Mouse (Mus musculus) E14TG2a.4 (cell line): ENCODE data around the gene Smap2.
A peak's percentile ranks its signal among the peaks of the same experiment; 100 is the strongest.

Experiments used
- H3K27me3 ChIP-seq: 2 replicates; pipeline ENCODE4 v1.6.1; 2014; ENCODE audit warnings: low read length, control low read depth; ENCODE audit not compliant: insufficient read depth
- H3K36me3 ChIP-seq: 2 replicates; pipeline ENCODE4 v1.6.1; 2014; ENCODE audit warnings: low read length, control low read depth; ENCODE audit not compliant: insufficient read depth
- H3K4me1 ChIP-seq: replicated peaks from 2 replicates; pipeline ENCODE4 v1.6.1; 2014; ENCODE audit warnings: low read depth, low read length, control low read depth
- H3K4me3 ChIP-seq: replicated peaks from 2 replicates; pipeline ENCODE4 v1.5.1; 2014; ENCODE audit warnings: mild to moderate bottlenecking, low read length
- H3K9me3 ChIP-seq: 2 replicates; pipeline ENCODE4 v1.6.1; 2014; ENCODE audit warnings: low read length, control low read depth
- CTCF ChIP-seq: conservative IDR thresholded peaks from 2 replicates; pipeline ENCODE4 v1.5.1; 2014; ENCODE audit warnings: low read length
- NANOG ChIP-seq: IDR thresholded peaks from 2 replicates; pipeline ENCODE4 v1.6.1; 2014; ENCODE audit warnings: borderline replicate concordance, low read length, mixed read lengths
- POU5F1 ChIP-seq: IDR thresholded peaks from 2 replicates; pipeline ENCODE4 v1.6.1; 2014; ENCODE audit warnings: low read length, borderline replicate concordance

The Smap2 gene

GRCm38 (mm10) chr4:121025681-121026080, 8.6 kb upstream of the Smap2 start:
- Histone ChIP-seq H3K4me3 (no peak overlapping the region), H3K36me3 (no peaks in the 10 kb centered on the region), H3K4me1 (peaks cover 60% of the 10 kb centered on the region), H3K9me3 (no peaks in the 10 kb centered on the region), H3K27me3 (peaks cover 6% of the 10 kb centered on the region)
- TF ChIP-seq CTCF = no peak
- TF ChIP-seq POU5F1 = no peak
- TF ChIP-seq NANOG = no peak

- H3K4me3 ChIP-seq = no peak overlapping the region
- no peaks in the 10 kb centered on the region for H3K9me3 ChIP-seq
- H3K36me3 ChIP-seq = no peaks in the 10 kb centered on the region
- H3K27me3 ChIP-seq = peaks cover 1% of the 10 kb centered on the region; the same call in 1 of the 2 replicates
- TF ChIP-seq CTCF = no peak
- TF ChIP-seq POU5F1 = no peak
- no peak for TF ChIP-seq NANOG
- peaks cover 63% of the 10 kb centered on the region for H3K4me1 ChIP-seq
Observed at GRCm38 (mm10) chr4:121023941-121024340, 6.9 kb upstream of the Smap2 start.

- H3K27me3 ChIP-seq = no peaks in the 10 kb centered on the region
- no peaks in the 10 kb centered on the region for H3K9me3 ChIP-seq
- no peak overlapping the region for H3K4me3 ChIP-seq
- TF ChIP-seq CTCF = no peak
- peaks cover 61% of the 10 kb centered on the region for H3K4me1 ChIP-seq
- no peaks in the 10 kb centered on the region for H3K36me3 ChIP-seq
Observed at GRCm38 (mm10) chr4:121023464-121023863, 6.4 kb upstream of the Smap2 start.

- Histone ChIP-seq H3K36me3 (no peaks in the 10 kb centered on the region), H3K4me3 (no peak overlapping the region), H3K27me3 (no peaks in the 10 kb centered on the region), H3K9me3 (no peaks in the 10 kb centered on the region), H3K4me1 (peaks cover 66% of the 10 kb centered on the region)
- TF ChIP-seq POU5F1 (no peak), NANOG (peak; percentile 34; the same call in 1 of the 2 replicates)
Observed at GRCm38 (mm10) chr4:121021911-121022310, 4.9 kb upstream of the Smap2 start.

- peaks cover 59% of the 10 kb centered on the region for H3K4me1 ChIP-seq
- no peaks in the 10 kb centered on the region for H3K27me3 ChIP-seq
- H3K36me3 ChIP-seq = no peaks in the 10 kb centered on the region
- no peak for TF ChIP-seq NANOG
- no peak overlapping the region for H3K4me3 ChIP-seq
- no peaks in the 10 kb centered on the region for H3K9me3 ChIP-seq
Observed at GRCm38 (mm10) chr4:121020040-121020790, 3.2 kb upstream of the Smap2 start.

GRCm38 (mm10) chr4:121018250-121018649, 1.2 kb upstream of the Smap2 start:
- no peaks in the 10 kb centered on the region for H3K36me3 ChIP-seq
- H3K4me3 ChIP-seq = no peak overlapping the region
- H3K27me3 ChIP-seq = no peaks in the 10 kb centered on the region
- no peaks in the 10 kb centered on the region for H3K9me3 ChIP-seq
- no peak for TF ChIP-seq POU5F1
- TF ChIP-seq CTCF = no peak
- TF ChIP-seq NANOG = no peak
- H3K4me1 ChIP-seq = peaks cover 48% of the 10 kb centered on the region

- peak overlapping the region; percentile 94 for H3K4me3 ChIP-seq
- TF ChIP-seq CTCF = no peak
- no peak for TF ChIP-seq POU5F1
- TF ChIP-seq NANOG = no peak
- H3K4me1 ChIP-seq = peaks cover 30% of the 10 kb centered on the region
- no peaks in the 10 kb centered on the region for H3K27me3 ChIP-seq
- H3K9me3 ChIP-seq = no peaks in the 10 kb centered on the region
- no peaks in the 10 kb centered on the region for H3K36me3 ChIP-seq
Observed at GRCm38 (mm10) chr4:121016021-121016898, 787 bp downstream of the Smap2 start.

GRCm38 (mm10) chr4:121015268-121015659, 1.8 kb downstream of the Smap2 start:
- Histone ChIP-seq H3K4me3 (no peak overlapping the region), H3K9me3 (no peaks in the 10 kb centered on the region), H3K4me1 (peaks cover 21% of the 10 kb centered on the region), H3K36me3 (no peaks in the 10 kb centered on the region), H3K27me3 (no peaks in the 10 kb centered on the region)
- TF ChIP-seq POU5F1 (no peak), NANOG (no peak), CTCF (no peak)
